Mouse (Mus musculus) central nervous system, embryonic 14 days (tissue): ENCODE results near the gene Efhc2. TPM values are rescaled to one million over a fixed set of nuclear protein-coding genes. Genes with fewer than 3 reads are reported as not detected.

Experiments
- polyA plus RNA-seq: library from polyadenylated mRNA; depleted of rRNA; stranded (reverse); fragments of >200 nt; gene quantifications from 2 replicates; pipeline ENCODE4 v1.2.3, GENCODE M21; 2012; rRNA removed

The Efhc2 gene
- 0.90 and 0.91 TPM in 2 replicates for polyA plus RNA-seq

DNA sequence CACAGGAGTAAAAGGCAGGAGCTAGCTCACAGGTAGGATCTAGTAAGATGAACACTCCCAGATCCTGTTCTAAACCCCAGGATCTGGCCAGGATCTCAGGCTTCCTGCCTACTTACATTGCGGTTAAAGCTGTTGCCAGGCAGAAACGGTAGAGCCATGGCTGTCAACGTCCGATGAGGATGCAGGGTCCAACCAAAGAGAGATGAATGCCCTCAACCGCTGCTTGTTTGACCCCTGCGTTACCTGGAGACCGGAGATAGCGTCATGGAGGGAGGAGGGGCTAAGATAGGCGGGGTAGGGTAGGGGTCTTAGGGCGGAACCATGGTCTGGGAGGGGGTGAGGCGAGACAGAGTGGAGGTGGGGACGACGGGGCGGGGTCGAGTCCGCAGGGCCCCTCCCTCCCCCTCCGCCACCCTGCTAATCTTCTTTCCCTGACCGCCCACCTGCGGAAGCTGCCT lies at the start of gene Efhc2:
Efhc2 (minus strand) TSS at position 243 of the 458 bp plus-strand sequence.

